Mouse (Mus musculus): Measurements from ENCODE around the gene Xxylt1.

- TF ChIP-seq CTCF (IDR thresholded peaks at IDR 0.05; ENCODE audit: extremely low read depth, insufficient read depth, low read length) (no peak), POLR2A (IDR thresholded peaks at IDR 0.05; ENCODE audit: extremely low read depth, insufficient read depth, low read length) (no peak)
Measured at GRCm38 (mm10) chr16:31046217-31046659, 35.0 kb downstream of the Xxylt1 start.
